Mouse (Mus musculus) neural tube, embryonic 10.5 days (tissue): ENCODE measurements around the gene Tex26.

Source experiments
- DNase-seq: peaks from one replicate; pipeline ENCODE4 v3.0.0-alpha.2; 2017; ENCODE audit warnings: low spot score; ENCODE audit errors: extremely low spot score

Tex26 gene

DNA sequence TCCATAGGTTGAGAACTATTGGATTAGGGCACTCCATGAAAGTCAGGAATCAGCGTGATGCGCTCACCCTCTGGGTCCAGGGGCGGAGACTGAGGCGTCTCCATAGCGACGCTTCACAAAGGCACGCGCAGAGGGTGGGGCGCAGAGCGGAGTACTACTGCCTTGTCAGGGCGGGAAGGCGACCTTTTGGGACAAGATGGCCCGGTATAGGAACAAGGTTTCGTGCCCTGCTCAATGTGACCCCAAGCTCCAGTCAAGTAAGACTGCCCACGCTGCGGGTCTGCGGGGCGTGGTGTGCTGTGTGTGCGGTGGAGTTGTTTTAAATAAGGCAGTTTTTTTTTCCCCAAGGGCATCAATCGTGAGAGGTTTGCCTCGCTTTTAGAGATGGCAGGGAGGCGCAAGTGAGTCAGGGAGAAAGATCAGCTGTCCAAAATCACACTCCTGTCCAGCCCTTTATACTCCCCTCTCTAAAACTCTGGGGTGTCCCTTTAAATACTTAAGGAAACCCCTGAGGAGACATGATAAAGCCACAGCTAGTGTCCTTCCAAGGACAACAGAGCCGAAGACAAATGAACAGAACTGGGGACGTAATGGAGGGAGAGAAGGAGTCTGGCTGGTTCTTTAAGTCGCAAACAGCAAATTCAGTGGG is at the start of gene Tex26:
Tex26 (plus strand) TSS at position 130 of the 649 bp plus-strand sequence.
- peak; percentile 84 for DNase-seq

DNA sequence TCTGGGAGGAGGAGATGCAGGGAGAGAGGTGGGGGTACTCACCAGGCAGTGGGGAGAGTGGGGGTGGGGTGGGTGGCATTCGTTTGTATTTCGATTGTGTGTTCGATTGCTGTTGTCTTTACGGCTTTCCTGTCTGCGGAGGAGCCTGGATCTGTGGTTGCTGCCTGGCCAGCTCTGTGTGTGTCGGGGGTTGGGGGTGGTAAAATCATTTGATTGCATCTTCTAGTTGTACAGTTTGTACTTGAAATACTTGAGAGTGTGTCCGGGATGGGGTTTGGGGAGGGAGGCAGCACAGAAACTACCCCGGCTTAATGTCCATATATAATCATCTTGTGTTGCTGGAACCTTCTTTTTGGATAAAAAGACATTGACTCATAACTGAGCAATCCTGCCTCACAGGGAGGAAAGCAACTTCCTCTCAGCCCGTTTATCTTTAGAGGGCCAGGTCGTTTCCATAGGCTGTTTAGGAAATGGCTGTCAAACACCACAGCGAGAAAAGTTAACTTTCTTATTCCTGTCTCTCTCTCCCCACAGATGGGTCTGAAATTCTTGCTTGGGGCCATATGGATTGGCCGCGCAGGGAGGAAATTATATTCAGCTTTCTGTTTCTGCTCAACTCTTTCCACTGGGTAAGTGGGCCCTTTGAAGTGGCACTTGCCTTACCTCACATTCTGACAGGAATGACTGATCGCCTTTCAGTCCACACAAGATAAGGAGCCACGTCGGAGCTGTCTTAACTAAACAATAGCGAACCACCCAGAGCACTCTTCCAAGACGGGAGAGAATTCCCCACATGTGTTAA is 47.7 kb upstream of the Tex26 start:
- no peak for DNase-seq

DNA sequence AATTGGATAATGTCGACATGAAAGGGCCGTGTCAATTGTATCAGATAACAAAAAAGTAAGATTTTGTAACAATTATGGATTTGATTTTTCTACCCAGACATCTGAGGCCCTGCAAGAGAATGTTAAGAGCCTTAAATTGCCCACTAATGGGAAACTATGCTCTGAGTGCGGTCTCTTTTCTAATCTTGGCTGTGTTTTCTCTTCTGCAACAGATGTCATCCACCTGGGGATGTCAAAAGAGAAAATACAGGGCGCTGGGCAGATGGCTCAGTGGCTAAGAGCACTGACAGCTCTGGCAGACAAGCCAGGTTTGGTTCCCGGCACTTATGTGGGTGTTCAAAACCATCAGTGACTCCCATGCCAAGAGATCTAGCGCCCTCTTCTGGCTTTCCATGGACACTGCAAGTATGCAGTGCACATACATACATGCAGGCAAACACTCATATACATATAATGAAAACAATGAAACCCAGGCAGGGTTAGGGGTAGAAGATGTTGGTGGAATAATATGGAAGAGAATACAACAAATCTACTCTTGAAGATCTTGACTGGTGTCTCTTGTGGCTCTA is 47.0 kb upstream of the Tex26 start:
- no peak for DNase-seq

DNA sequence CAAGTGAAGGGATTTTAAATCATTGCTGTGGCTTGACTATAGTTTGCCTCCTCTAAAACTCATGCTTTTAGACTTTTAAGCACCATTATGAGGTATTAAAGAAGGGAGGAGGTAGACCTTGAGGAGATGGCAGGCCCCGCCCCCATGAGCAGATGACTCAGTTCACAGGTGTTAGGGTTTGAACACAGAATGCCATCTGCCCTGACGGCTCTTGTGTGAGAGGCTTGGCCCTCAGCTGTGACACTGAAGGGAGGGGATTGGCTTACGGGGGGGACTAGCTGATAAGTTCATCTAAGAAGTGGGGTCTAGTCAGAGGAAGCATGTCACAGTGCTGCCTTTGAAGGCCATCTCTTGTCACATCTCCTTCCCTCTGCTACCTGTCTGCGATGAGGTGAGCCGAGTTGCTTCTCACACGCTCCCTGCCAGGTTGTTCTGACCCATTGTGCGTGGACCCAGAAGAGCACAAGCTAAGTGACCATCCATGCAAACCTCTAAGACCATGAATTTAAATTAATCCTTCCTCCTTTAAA is 37.9 kb upstream of the Tex26 start:
- no peak for DNase-seq

DNA sequence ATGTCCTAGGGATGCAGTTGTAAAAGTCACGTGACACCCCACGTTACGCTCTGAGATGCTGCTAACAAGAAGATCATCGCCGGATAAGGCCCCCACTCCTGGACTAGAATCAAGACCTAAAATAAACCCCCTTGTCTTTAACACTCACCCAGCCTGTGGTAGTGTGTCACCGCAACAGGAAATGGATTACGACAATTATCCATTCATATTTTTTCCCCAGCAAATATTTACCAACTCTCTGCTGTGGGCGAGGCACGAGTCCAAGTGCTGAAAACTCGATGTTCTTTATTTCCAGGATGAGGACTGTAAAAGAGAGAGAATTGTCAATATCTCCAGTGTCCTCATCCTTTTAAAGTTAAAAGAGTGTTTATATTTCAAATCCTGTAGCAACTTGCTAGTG is 37.4 kb upstream of the Tex26 start:
- DNase-seq = no peak

DNA sequence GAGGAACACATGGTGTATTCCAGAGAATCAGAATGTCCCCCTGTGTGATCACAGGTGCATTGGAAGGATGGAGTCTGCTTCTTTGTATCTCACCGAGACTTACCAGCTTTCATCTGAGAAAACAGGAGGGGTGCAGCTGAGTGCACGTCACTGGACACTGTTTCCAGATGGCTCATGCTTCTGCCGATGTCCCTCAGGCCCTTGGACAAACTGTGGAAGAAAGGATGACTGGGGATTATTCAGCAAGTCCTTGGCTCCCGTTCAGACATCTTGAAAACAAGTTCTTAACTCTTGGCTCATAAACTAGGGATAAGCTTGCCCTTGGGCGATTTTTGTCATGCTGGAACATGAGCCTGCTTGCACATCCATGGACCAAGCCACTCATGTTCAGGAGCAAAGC is 36.1 kb upstream of the Tex26 start:
- no peak for DNase-seq

DNA sequence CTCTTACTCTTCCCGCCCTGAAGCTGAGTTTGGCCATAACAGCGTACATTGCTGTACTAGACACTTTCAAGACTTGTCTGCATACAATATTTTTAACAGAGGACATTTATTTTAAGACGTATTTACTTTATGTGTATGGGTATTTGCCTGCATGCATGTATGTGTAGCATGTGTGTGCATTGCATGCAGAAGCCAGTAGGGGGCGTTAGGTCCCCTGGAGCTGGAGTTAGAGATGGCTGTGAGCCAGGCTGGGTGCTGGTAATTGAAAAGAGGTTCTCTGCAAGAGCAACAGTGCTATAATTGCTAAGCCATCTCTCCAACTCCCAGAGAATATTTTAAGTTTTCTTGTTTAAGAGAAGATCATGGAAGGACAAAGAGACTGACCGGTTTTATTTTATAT is 34.8 kb upstream of the Tex26 start:
- no peak for DNase-seq

DNA sequence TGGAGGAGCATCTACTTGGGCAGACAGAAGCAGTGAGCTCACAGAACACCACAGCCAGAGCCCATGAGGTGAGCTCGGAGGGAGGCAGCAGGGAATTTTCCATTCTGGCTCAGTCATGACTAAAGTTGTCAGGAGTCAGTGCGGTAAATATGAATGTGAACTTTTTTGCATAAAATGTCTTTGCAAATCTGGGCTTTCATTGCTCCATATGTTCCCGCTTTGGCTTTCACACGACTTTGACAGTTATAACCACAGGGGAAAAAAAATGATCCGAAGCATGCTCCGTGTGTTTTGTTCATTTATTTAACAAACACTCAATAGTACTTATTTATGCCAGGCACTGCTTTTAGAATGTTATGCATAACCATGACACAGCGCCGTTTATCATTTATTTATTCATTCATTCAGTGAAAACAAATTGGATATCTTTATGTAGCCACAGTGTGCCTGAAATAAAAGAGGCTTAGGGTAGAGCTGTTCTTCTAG is 32.6 kb upstream of the Tex26 start:
- DNase-seq = no peak

DNA sequence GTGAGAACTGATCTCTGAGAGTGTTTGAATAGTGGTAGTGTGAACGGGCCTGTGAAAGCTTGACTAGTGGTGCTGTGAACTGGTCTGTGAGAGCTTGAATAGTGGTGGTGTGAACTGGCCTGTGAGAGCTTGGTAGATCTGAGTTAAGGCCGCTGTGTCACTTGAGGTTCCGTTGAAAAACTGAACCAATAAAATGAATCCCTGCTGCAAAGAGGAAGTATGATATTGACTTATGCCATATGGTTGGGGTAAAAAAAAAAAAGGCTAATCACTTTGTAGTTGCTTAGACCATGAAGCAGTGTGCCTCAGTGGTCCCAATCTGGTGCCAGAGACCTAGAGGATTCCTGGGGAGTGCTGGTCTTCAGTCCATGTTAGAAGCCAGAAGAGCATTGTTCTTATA is 30.0 kb upstream of the Tex26 start:
- DNase-seq = no peak

DNA sequence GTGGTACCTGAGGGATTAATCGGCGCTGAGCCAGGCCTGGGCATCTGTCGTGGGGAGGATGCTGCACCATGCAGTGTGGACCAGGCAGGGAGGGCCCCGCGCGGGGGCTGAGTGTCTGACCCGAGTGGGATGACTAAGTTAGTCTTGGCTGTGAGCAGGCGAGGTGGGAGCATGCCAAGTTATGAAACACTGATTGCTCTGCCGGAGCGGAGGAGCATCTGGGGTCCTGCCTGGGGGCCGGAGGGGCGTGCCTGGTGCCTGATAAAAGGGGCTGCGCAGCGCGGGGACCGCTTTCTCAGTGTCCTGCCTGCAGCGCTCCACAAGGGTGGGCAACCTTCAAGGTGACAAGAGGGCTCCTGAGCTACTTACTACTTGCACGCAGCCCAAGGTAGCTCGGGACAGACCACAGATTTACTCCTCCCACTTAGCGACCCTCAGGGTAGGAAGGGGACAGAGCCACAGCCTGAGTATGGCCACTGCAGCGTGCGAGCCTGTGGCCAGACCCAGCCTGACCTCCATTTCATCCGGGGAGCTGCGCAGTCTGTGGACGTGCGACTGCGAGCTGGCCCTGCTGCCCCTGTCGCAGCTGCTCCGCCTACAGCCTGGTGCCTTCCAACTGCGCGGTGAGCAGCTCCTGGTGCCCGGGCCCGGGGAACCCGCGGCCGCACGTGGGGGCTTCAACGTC is 27.8 kb upstream of the Tex26 start, which contains the start of gene Medag:
Medag (plus strand) TSS at position 241 of the 685 bp plus-strand sequence.
- DNase-seq = peak; percentile 56

DNA sequence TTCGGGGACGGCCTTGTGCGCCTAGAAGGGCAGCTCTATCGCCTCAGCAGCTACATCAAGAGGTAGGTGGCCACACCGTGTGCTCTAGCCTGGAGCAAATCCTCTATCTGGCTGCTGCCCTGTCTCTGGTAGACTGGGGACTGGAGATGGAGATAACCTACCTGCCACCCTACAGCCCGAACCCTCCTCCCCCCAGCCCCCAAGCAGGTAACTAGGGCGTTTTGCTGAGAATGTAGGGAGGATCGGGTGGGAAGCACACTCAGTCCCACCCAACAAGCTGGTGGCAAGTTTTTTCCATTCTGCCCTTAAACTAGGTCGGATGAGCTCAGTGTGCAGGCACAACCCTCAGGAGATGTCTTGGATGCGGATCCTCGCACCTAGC is 27.3 kb upstream of the Tex26 start:
- no peak for DNase-seq

DNA sequence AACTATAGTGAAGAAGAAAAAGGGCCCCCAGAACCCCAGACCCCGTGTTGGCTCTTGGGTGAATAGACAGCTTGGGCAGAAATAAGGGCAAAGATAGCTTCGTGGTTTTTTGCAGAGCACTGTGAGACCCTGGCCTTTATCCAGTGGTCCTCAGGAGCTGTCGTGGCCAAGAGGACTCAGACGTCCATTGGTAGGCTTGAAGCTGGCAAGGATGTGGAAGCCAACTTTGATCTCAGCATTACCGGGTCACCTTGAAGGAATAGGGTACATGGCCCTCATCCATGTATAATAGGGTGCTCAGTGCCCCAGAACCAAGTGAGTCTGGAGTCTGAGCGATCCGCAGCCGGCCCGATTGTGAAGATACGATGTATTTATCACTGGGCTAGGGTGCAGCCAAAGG is 26.8 kb upstream of the Tex26 start:
- DNase-seq = no peak

DNA sequence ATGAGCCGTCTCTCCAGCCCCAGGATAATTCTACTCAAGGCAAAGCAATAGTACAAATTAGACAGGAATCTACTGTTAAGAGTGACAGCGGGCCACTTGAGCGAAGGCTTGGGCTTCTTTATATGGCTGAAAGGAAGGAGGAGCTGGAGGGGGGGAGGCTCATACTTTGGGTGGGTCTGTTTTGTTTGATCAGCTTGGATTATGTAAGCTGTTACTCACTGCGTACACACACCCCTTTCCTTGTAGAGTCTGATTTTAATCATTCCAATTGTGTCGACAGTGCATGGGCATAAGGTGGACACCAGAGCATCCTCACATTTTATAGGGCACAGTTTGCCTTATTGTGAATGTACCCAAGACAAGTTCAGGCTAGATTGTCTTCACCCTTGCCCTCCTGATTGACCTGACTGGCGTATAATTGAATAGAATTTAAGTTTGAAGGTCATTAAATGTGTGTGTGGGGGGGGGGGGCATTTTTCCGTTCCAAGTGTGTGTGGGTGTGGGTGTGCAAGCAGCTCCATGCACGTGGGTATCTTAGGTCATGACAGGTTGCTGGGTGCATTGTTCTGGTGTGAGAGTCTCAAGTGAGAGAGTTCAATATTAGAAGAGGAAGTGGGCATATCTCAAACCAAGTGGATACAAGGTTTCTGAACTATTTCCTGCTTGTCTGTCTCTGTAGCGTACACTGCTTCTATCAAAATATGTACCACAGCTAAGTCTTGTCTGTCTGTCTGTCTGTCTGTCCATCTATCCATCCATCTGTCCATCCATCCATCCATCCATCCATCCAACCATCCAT is 24.9 kb upstream of the Tex26 start:
- DNase-seq = no peak

DNA sequence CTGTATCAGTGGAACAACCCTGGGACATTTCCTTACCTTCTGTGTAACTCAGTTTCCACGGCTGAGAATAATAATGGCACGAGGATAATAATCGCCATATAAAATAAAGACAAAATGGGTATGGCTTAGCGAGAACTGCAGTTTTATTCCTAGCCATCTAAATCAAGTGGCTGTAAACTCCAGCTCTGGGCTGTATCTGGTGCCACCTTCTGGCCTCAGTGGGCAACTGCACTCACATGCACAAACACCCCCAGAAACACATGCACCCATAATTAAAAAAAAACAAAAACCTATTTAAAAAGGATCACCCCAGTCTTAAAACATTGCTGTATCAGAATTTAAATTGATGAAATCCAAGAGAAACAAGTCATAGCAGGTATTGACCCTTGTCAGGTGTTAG is 22.1 kb upstream of the Tex26 start:
- no peak for DNase-seq

DNA sequence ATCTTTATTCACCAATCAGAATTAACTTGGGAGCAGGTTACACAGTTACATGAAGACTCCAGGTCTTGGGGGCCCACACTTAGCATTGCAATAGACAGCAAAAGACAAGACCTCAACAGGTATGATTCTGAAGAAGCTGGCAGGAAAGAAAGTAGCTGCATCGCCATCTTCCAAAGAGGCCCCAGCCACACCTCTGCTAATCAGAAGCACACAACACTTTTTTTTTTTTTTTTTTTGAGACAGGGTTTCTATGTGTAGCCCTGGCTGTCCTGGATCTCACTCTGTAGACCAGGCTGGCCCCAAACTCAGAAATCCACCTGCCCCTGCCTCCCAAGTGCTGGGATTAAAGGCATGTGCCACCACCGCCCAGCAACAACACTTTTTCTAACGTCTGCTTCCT is 12.9 kb upstream of the Tex26 start:
- DNase-seq = no peak

DNA sequence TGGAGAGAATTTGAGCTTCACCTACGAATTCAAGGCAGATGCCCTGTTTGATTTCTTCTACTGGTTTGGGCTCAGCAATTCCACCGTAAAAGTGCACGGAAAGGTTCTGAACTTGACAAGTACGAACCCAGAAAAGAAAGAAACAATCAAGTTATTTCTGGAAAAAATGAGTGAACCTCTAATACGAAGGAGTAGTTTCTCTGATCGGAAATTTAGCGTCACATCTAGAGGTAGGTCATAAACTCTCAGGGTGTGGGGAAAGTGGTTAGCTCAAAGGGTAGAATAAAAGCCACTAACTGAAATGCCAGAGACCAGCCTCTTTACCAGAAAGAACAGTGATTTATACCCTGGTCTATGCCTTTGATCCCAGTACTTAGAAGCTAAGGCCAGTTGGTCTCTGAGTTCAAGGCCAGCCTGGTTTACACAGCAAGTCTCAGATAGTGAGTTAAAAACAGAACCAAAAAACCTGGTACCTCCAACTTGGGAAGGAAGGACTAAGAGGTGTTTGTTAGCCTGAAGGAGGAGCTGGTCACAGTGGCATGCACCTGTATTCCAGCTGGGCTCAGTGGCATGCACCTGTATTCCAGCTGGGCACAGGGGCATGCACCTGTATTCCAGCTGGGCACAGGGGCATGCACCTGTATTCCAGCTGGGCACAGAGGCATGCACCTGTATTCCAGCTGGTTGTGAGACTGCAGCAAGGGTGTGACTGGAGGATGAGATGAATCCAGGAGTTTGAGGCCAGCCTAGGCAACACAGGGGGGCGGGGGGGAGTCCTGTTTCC is 12.0 kb upstream of the Tex26 start:
- no peak for DNase-seq

DNA sequence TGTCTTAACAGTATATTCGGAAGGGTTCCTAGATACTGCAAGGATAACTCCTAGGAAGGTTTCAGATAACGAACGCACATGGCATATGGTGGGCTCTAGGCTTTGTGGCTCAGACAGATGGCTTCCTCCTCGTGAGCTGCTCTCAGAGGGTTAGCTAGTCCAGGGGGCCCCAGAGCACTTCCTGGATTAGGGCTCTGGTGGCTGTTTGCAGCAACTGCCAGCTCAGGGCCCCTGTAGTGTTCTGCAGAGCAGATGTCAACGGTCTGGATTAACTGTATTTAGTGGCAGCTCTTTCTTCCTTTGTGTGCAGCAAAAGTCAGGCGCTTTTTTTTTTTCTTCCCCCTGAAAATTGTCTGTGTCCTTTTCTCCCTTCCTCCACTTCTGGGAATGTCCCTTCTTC is 11.1 kb upstream of the Tex26 start:
- peak; percentile 56 for DNase-seq

DNA sequence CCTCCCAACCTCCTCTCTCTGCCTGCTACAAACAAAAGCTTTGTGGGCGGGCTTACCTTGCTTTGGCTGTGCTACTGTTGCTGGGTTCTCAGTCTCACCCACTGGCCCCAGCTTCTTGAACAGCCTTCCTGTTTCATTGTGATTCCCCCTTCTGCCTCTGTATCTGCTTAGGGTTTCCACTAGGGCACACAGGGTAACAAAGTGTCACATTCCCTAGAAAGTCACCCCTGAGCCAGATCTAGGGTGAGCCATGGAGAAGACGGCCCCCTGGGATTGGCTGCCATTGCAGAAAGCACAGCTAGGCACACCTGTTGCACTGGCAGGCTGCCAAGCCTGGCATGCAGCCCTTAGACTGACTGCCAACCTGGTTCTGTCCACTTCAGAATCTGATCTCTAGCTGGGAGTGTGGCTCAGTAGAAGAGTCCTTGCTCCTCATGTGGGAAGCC is 10.6 kb upstream of the Tex26 start:
- no peak for DNase-seq

DNA sequence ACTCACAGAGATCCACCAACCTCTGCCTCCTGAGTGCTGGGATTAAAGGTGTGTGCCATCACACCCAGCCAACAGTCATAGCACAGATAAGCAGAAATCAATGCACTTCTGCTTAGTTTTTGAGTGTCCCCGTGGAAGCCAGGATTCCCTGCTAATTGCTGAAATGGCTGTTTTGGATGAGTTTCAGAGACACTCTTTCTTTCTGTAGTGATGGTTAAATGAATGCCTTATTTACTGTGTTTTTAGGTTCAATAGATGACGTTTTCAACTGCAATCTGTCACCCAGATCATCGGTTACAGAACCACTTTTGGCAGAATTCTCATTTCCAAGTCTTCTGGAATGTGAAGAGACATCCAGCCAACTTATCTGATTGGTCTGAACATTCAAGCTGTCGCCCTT is 9.9 kb upstream of the Tex26 start:
- no peak for DNase-seq

DNA sequence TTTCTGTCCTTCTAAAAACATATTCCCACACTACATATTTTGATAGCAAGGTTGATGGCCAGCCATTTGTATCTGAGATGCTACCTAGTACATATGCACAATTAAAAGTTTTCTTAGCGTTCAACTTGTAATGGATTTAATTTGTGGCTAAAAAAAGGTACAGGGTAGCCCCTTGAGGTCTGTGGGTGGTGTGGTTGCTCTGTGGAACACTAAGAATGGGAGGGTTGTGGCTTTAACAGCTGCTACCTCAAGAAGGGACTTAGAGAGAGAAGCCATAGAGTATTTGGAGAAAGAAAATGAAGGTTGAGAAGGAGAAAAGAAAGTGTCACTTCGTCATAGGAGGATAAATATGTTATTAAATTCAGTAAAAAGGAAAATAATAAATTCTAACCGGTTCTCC is 8.5 kb upstream of the Tex26 start:
- DNase-seq = no peak
